Mouse (Mus musculus) myocyte (in vitro differentiated cells): Measurements from ENCODE around the gene Coq4.

ENCODE experiments used
- CEBPB ChIP-seq: IDR thresholded peaks from 2 replicates; pipeline ENCODE4 v1.6.1; 2011; ENCODE audit warnings: mild to moderate bottlenecking, moderate library complexity; ENCODE audit not compliant: poor library complexity, insufficient read depth, severe bottlenecking
- E2F4 ChIP-seq: IDR thresholded peaks from one replicate; pipeline ENCODE4 v1.6.1; 2011; ENCODE audit warnings: mild to moderate bottlenecking, control low read depth, moderate library complexity; ENCODE audit not compliant: insufficient read depth
- MAX ChIP-seq: IDR thresholded peaks from one replicate; pipeline ENCODE4 v1.6.1; 2011; ENCODE audit warnings: low read depth, mild to moderate bottlenecking, control low read depth
- MYOD1 ChIP-seq, 3 experiments: IDR thresholded peaks; one replicate each; pipeline ENCODE4 v1.6.1; 2011; ENCODE audit warnings: control low read depth in 2 of 3, low read depth in 2 of 3, mild to moderate bottlenecking in 2 of 3, moderate library complexity in 1 of 3; ENCODE audit not compliant: insufficient read length in 2 of 3, control insufficient read depth in 1 of 3
- MYOG ChIP-seq, 3 experiments: IDR thresholded peaks; one replicate each; pipeline ENCODE4 v1.6.1; 2011; ENCODE audit warnings: control low read depth in 2 of 3, low read depth in 2 of 3, mild to moderate bottlenecking in 2 of 3; ENCODE audit not compliant: insufficient read length in 2 of 3, control insufficient read depth in 1 of 3, insufficient read depth in 1 of 3
- POLR2A ChIP-seq: IDR thresholded peaks from one replicate; pipeline ENCODE4 v1.6.1; 2011; ENCODE audit warnings: low read depth, mild to moderate bottlenecking, control low read depth, moderate library complexity; ENCODE audit not compliant: insufficient read length
- POLR2AphosphoS2 ChIP-seq: IDR thresholded peaks from one replicate; pipeline ENCODE4 v1.6.1; 2011; ENCODE audit warnings: low read depth, control low read depth; ENCODE audit not compliant: insufficient read length
- REST ChIP-seq: IDR thresholded peaks from one replicate; pipeline ENCODE4 v1.6.1; 2011; ENCODE audit warnings: mild to moderate bottlenecking, control low read depth, moderate library complexity; ENCODE audit not compliant: insufficient read depth, insufficient read length
- SRF ChIP-seq: IDR thresholded peaks from one replicate; pipeline ENCODE4 v1.6.1; 2011; ENCODE audit warnings: low read depth; ENCODE audit not compliant: control insufficient read depth, insufficient read length
- TCF12 ChIP-seq: IDR thresholded peaks from one replicate; pipeline ENCODE4 v1.6.1; 2011; ENCODE audit warnings: mild to moderate bottlenecking, control low read depth; ENCODE audit not compliant: poor library complexity, insufficient read depth, severe bottlenecking
- TCF3 ChIP-seq: IDR thresholded peaks from one replicate; pipeline ENCODE4 v1.6.1; 2011; ENCODE audit warnings: low read depth, control low read depth; ENCODE audit not compliant: insufficient read length
- USF1 ChIP-seq: IDR thresholded peaks from one replicate; pipeline ENCODE4 v1.6.1; 2011; ENCODE audit warnings: low read depth, mild to moderate bottlenecking, control low read depth, moderate library complexity

DNA sequence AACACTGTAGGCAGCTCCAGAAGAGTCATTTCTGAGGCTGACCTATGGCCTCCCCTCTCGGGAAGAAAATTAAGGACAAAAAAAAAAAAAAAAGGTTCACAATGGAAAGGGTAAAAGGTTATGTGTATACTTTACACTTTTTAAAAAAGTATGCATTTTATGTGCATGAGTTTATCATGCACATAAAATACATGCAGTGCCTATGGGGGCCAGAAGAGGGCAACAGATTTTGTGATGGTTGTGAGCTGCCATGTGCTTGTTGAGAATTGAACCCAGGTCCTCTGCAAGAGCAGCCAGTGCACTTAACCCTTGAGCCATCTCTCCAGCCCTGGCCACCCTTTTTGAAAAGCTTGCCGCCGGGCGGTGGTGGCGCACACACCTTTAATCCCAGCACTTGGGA is 39.4 kb upstream of the Coq4 start:
- TF ChIP-seq POLR2A (no peak), CEBPB (no peak), E2F4 (no peak), MAX (no peak), USF1 (no peak), TCF12 (no peak), MYOD1 (IDR thresholded peaks at IDR 0.05; ENCODE audit: control insufficient read depth in 1 of 3, insufficient read length in 2 of 3, low read depth in 2 of 3) (no peak), MYOG (IDR thresholded peaks at IDR 0.05; ENCODE audit: control insufficient read depth in 1 of 3, insufficient read depth in 1 of 3, insufficient read length in 2 of 3, low read depth in 2 of 3) (no peak), POLR2AphosphoS2 (no peak), REST (no peak), SRF (no peak), TCF3 (no peak)
